Mouse (Mus musculus) frontal cortex, adult 2 months (tissue): ENCODE data around the gene Nppa. TPM values are rescaled to one million over a fixed set of nuclear protein-coding genes. Genes with fewer than 3 reads are reported as not detected.
"Not testable (repeated sequence)": the region's sequence is repeated elsewhere in the genome, so short reads cannot be mapped to it uniquely, and the experiment has no call there.

ENCODE experiments used
- DNase-seq, 2 experiments: peaks; one replicate each; pipeline ENCODE4 v3.0.0; 2022; ENCODE audit warnings: low spot score in 1 of 2; ENCODE audit errors: extremely low spot score in 1 of 2
- polyA plus RNA-seq: library from polyadenylated mRNA; depleted of rRNA; stranded (reverse); fragments of >200 nt; gene quantifications from 2 replicates; pipeline ENCODE4 v1.2.3, GENCODE M21; 2012; rRNA removed

Gene Nppa
- polyA plus RNA-seq, 1 experiment = 13.9 TPM

DNA sequence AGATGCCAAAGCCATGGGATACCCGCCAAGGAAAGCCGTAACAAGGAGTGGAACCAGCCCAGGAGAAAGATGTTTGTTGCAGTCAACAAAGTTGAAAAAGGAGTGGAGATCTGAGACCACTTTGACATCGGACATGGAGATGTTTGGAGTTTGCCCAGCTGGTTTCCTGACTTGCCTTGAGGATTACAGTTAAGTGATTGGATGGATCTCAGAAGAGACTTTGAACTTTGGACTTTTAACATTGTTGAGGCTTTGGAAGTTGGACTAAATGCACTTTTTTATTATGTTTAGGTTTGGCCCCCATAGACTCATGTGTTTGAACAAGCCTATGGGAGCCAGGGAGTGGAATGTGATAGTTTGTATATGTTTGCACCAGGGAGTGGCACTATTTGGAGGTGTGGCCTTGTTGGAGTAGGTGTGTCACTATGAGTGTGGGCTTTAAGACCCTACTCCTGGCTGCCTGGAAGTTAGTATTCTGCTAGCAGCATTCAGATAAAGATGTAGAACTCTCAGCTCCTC, 49.9 kb downstream of the Nppa start:
- not testable (repeated sequence) for DNase-seq

DNA sequence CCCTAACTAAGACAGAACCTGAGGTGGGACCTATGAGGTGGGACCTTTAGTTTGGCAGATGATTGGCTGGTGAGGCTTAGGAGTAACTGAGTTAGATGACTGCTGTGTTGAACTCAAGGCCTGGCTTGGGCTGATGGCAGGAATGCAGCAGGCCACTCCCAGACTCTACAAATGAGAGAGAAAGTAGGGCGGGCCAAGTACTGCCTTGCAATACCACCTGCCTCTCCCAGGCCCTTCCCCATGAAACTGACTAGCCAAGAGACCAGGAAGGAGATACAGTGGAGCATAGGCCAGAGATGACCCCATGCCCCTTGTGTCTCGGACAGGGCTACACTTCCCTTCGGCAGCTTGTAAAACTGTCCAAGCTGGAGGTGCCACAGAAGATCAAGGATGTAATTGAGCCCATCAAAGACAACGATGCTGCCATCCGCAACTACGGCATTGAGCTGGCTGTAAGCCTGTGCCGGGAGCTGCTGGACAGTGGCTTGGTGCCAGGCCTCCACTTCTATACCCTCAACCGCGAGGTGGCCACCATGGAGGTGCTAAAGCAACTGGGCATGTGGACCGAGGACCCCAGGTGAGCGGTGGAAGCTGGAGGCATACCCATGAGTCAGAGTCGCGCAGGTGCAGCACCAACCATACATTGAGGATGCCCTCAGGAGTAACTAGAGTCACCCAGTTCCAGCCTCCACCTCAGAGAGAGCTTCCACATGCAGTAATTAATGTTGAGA, 50.7 kb downstream of the Nppa start:
- no peak for DNase-seq

Other genes starting within 250 kb of the Nppa start
- gene Zfp984, start 190.9 kb upstream of the Nppa start, polyA plus RNA-seq = 3.5 and 4.0 TPM in 2 replicates
- gene Zfp933, start 152.4 kb upstream of the Nppa start, polyA plus RNA-seq = 10.5 and 10.9 TPM in 2 replicates
- gene Miip, start 131.9 kb upstream of the Nppa start, polyA plus RNA-seq = 51.3 and 66.8 TPM in 2 replicates
- 5.6 and 7.5 TPM in 2 replicates for gene Fv1, start 131.7 kb upstream of the Nppa start, polyA plus RNA-seq
- gene Mfn2, start 96.0 kb upstream of the Nppa start, polyA plus RNA-seq = 100 and 102 TPM in 2 replicates
- 18.8 and 20.3 TPM in 2 replicates for gene Plod1, start 64.0 kb upstream of the Nppa start, polyA plus RNA-seq
- gene 2510039O18Rik, start 59.8 kb upstream of the Nppa start, polyA plus RNA-seq = 32.6 and 32.9 TPM in 2 replicates
- 0.15 and 0.16 TPM in 2 replicates for gene Nppb, start 14.9 kb upstream of the Nppa start, polyA plus RNA-seq
- gene Clcn6, start 38.1 kb downstream of the Nppa start, polyA plus RNA-seq = 42.8 and 46.9 TPM in 2 replicates
- 28.7 and 34.2 TPM in 2 replicates for gene Mthfr, start 38.4 kb downstream of the Nppa start, polyA plus RNA-seq
- 7.5 and 9.6 TPM in 2 replicates for gene Agtrap, start 87.3 kb downstream of the Nppa start, polyA plus RNA-seq
- 24.8 and 27.8 TPM in 2 replicates for gene Mad2l2, start 129.7 kb downstream of the Nppa start, polyA plus RNA-seq
- gene Draxin, start 130.0 kb downstream of the Nppa start, polyA plus RNA-seq = 0.97 and 1.2 TPM in 2 replicates
- 33.9 and 40.0 TPM in 2 replicates for gene Fbxo6, start 151.4 kb downstream of the Nppa start, polyA plus RNA-seq
- 206 and 213 TPM in 2 replicates for gene Fbxo44, start 159.8 kb downstream of the Nppa start, polyA plus RNA-seq
- gene Fbxo2, start 159.9 kb downstream of the Nppa start, polyA plus RNA-seq = 105 and 116 TPM in 2 replicates